Mouse (Mus musculus): ENCODE measurements at regions not wholly inside any gene's neighbourhood (a gene's known extent, or its start where the extent isn't known, plus 50 kb on each side); places are given as distances from the start of the nearest gene placed in this dataset.

DNA sequence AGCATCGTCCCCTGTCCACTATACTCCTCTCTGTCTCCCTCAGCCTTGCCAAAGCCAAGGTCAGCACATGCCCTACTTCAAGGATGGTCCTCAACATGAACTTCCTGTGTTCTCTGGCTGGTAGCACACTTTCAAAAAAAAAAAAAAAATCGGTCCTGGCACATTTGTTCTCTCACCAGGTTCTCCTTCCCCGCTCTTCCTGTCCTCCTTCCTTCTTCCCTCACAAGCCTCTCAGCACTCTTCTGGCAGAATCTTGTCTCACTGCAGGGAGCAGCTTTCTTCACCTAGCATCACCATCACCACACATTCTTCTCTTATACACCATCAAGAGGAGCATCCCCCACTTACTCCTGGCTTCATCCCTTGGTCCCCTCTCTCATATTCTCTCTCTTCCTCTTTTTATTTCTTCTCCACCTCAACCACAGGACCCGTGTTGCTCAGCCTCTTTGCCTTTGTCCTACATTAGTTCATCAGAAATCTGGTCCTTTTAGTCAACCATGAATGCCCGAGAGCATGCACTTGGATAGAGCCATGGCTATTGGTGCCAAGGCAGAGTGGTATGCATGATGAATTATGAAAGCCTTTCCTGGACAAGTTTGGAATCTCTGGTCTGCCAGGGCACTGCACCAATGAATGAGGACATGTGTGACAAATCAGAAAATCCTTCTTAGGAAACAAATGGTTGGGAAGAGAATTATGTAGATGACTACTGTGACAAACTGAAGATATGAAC is 230.8 kb downstream of the Btg1 start:
- Histone ChIP-seq H3K9ac (no peak overlapping the region), H3K9me3 (replicated peaks) (no peaks in the 10 kb centered on the region), H3K4me1 (peaks cover 9% of the 10 kb centered on the region), H3K27me3 (no peaks in the 10 kb centered on the region), H3K4me2 (no peak overlapping the region; the same call in 1 of the 2 replicates), H3K27ac (no peak overlapping the region), H3K4me3 (no peak overlapping the region), H3K36me3 (ENCODE audit: poor library complexity, severe bottlenecking) (no peaks in the 10 kb centered on the region)
- no peak for ATAC-seq
- 76% methylated on average over 5 of the region's 5 CpGs for WGBS

DNA sequence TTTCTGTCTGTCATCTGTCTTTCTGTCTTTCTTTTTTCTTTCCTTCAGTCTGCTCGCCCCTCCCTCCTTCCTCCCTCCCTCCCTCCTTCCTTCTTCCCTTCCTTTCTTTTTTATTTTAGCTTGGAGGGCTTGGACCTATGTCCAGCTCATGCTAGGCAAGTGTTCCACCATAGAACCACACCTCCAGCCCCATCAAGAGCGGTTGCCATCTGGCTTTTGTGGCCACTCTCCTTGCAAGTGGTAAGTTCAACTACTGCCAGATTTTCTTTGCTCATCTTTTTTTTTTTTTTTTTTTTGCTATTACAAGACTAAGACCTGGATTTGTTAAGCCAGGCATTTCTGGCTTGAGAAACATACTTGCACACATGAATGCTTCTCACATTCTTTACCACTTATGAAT is 231.7 kb downstream of the Btg1 start:
- H3K4me2 ChIP-seq: no peak overlapping the region
- H3K9ac ChIP-seq: no peak overlapping the region
- no peaks in the 10 kb centered on the region for H3K9me3 ChIP-seq (replicated peaks)
- ATAC-seq: no peak
- H3K36me3 ChIP-seq (ENCODE audit: poor library complexity, severe bottlenecking): no peaks in the 10 kb centered on the region
- no peaks in the 10 kb centered on the region for H3K27me3 ChIP-seq
- H3K4me3 ChIP-seq: no peak overlapping the region
- no peak overlapping the region for H3K27ac ChIP-seq
- peaks cover 9% of the 10 kb centered on the region for H3K4me1 ChIP-seq
- WGBS: 98% methylated on average over 2 of the region's 2 CpGs

DNA sequence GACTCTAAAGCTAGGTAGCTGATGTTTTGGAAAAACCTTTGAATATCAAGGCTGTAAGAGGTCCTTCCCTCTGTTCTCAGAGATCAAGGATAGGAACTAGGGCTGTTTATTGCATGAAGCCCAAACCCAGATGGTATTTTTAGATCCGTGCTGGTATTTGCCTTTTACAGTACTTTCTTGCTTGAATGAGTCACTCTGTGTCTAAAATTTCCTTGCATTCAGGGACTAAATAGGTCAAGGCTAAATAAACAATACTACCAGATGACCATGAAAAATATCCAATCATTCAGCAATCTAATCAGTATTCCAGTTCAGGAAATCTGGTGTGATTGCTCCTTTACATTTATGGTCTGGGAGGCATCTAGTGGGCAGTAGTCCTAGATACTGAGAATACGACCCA is 243.6 kb downstream of the Btg1 start:
- no peaks in the 10 kb centered on the region for H3K4me1 ChIP-seq
- H3K4me3 ChIP-seq: no peak overlapping the region
- WGBS: 97% methylated on average over 2 of the region's 2 CpGs
- H3K9me3 ChIP-seq (replicated peaks): no peaks in the 10 kb centered on the region
- H3K9ac ChIP-seq: no peak overlapping the region
- H3K27me3 ChIP-seq: no peaks in the 10 kb centered on the region
- H3K4me2 ChIP-seq: no peak overlapping the region
- no peak for ATAC-seq
- no peaks in the 10 kb centered on the region for H3K36me3 ChIP-seq (ENCODE audit: poor library complexity, severe bottlenecking)
- H3K27ac ChIP-seq: no peak overlapping the region

DNA sequence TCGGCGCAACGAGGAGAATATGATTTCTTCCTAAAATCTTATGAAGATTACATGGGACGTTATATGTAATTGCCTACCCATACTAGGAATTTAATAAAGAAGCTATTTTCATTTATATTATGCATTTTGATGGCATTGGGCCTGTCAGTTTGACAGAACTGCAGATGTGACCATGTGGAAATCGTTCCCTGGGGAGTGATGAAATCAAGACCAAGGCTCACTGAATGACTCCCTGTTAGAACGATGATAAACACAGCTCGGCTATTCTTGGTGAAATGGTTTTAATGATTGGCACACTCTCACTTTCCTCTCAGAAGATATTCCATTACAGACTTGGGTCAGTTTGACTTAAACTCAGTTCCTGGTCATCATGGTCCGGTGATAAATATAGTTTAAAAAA is 246.4 kb downstream of the Btg1 start:
- H3K36me3 ChIP-seq (ENCODE audit: poor library complexity, severe bottlenecking): no peaks in the 10 kb centered on the region
- ATAC-seq: no peak

DNA sequence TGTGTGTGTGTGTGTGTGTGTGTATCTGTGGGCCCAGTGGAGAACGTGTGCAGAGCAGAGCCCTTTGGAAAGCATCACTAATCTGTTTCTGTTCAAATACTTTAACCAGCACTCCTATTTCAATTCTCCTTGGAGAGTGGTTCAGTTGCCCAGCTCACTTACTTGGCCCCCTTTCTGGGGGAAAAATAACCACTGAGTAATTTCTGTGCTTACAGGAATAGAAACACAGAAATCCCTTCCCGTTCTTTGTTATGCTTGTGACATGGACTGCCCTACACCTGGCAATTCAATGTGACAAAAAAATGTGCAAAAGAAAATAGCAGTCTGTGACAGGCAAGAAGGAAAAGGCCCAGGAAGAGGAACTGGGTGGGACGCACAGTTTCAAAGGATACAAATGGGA is 249.7 kb downstream of the Btg1 start:
- H3K27ac ChIP-seq: no peak overlapping the region
- H3K27me3 ChIP-seq: no peaks in the 10 kb centered on the region
- H3K4me2 ChIP-seq: no peak overlapping the region
- no peak overlapping the region for H3K4me3 ChIP-seq
- ATAC-seq: no peak
- WGBS: 85% methylated on average over 3 of the region's 3 CpGs
- H3K9ac ChIP-seq: no peak overlapping the region
- no peaks in the 10 kb centered on the region for H3K4me1 ChIP-seq
- no peaks in the 10 kb centered on the region for H3K9me3 ChIP-seq (replicated peaks)
- no peaks in the 10 kb centered on the region for H3K36me3 ChIP-seq (ENCODE audit: poor library complexity, severe bottlenecking)

More for the DNA sequence above, 246.4 kb downstream of the Btg1 start:
- H3K9me3 ChIP-seq (replicated peaks): no peaks in the 10 kb centered on the region
- H3K4me1 ChIP-seq: no peaks in the 10 kb centered on the region
- H3K4me3 ChIP-seq: no peak overlapping the region
- no peak overlapping the region for H3K4me2 ChIP-seq
- no peak overlapping the region for H3K9ac ChIP-seq
- H3K27me3 ChIP-seq: no peaks in the 10 kb centered on the region
- H3K27ac ChIP-seq: no peak overlapping the region
- whole genome bisulfite sequencing: 88% methylated on average over 8 of the region's 8 CpGs

DNA sequence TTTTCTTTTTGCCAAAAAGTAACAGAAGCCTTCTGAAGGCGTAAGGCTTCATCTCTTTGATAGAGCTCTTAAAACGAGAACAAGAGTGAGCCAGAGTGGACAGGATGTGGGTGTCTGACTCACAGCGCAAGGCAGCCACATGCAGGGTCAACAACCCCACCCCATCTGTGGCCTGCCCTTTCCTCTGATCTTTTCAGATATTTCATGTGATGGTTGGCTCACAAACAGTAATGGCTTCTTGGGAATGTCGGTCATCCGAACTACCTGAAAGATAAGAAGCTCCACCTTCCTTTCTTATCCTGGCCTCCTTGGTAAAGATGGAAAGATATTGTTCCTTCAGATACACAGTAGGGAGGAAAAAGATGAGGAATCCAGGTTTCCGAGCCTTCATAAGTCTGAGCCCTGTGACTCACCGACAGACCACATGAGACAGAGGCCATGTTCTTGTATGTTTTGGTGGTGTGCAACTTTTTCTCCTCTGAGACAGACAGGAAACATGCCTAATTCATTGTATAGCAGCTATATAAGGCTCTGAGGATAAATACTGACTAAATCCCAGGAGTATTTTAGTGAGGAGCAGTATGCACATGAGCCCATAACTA is 254.9 kb downstream of the Btg1 start:
- no peak overlapping the region for H3K4me2 ChIP-seq
- 88% methylated on average over 7 of the region's 7 CpGs for WGBS
- H3K9ac ChIP-seq: no peak overlapping the region
- no peaks in the 10 kb centered on the region for H3K36me3 ChIP-seq (ENCODE audit: poor library complexity, severe bottlenecking)
- H3K4me3 ChIP-seq: no peak overlapping the region
- H3K4me1 ChIP-seq: no peaks in the 10 kb centered on the region
- no peak for ATAC-seq
- no peaks in the 10 kb centered on the region for H3K27me3 ChIP-seq
- no peaks in the 10 kb centered on the region for H3K9me3 ChIP-seq (replicated peaks)
- H3K27ac ChIP-seq: no peak overlapping the region

DNA sequence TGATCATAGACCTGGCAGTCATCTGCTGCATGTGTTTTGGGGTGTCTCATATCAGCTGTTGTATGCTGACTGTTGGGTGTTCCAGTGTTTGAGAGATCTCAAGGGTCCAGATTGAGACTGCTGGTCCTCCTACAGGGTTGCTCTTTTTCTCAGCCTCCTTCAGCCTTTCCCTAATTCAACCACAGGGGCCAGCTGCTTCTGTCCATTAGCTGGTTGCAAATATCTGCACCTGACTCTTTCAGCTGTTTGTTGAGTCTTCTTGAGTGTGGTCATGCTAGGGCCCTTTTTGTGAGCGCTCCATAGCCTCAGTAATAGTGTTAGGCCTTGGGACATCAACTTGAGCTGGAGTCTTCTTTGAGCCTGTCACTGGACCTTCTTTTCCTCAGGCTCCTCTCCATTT is 257.8 kb downstream of the Btg1 start:
- no peaks in the 10 kb centered on the region for H3K36me3 ChIP-seq (ENCODE audit: poor library complexity, severe bottlenecking)
- ATAC-seq: no peak
- no peaks in the 10 kb centered on the region for H3K9me3 ChIP-seq (replicated peaks)
- H3K9ac ChIP-seq: no peak overlapping the region
- no peak overlapping the region for H3K4me2 ChIP-seq
- H3K4me1 ChIP-seq: no peaks in the 10 kb centered on the region
- no peak overlapping the region for H3K27ac ChIP-seq
- H3K27me3 ChIP-seq: no peaks in the 10 kb centered on the region
- no peak overlapping the region for H3K4me3 ChIP-seq
- WGBS: 96% methylated on average over 1 of the region's 1 CpGs

DNA sequence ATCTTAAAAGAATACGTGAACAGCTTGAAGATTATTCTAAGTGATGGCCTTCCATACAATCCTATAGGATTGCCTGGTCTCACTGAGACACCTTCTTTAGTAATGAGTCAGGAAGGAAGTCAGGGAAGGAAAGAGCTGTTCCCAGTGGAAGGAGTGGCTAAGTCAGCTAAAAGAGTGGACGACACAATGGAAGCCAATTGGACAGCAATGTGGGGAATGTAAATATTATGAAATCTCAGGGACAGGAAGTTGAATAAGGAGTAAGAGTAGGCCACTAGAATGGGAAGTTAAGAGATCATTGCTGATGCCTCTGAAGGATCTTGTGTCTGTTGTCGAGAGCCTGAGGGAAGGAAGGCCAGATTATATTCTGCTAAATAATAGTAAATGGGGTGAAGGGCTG is 258.9 kb downstream of the Btg1 start:
- Histone ChIP-seq H3K36me3 (ENCODE audit: poor library complexity, severe bottlenecking) (no peaks in the 10 kb centered on the region), H3K4me3 (no peak overlapping the region), H3K4me2 (no peak overlapping the region), H3K4me1 (peaks cover 3% of the 10 kb centered on the region; the same call in 1 of the 2 replicates), H3K9me3 (replicated peaks) (no peaks in the 10 kb centered on the region), H3K27me3 (no peaks in the 10 kb centered on the region), H3K9ac (no peak overlapping the region), H3K27ac (no peak overlapping the region)
- ATAC-seq: no peak
- WGBS: 79% methylated on average over 3 of the region's 3 CpGs

DNA sequence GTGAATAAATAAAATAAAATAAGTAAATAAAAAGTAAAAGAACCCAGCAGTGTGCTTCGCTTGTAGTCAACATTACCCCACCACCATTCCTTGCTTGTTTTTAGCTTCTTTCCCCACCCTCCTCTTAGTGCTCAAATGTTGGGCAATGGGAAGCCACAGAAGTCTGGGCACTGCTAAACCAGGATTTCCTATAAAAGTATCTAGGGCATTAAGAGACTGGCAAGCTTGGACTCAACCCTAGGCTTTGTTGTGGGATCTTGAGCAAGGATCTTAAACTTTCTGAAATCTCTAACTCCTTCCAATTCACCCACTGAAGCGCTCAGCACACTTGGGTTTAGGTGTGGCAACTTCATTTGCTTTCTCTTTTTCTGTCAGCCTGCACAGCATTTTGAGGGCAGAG is 262.6 kb downstream of the Btg1 start:
- 92% methylated on average over 2 of the region's 2 CpGs for WGBS
- no peak overlapping the region for H3K4me3 ChIP-seq
- no peak overlapping the region for H3K9ac ChIP-seq

DNA sequence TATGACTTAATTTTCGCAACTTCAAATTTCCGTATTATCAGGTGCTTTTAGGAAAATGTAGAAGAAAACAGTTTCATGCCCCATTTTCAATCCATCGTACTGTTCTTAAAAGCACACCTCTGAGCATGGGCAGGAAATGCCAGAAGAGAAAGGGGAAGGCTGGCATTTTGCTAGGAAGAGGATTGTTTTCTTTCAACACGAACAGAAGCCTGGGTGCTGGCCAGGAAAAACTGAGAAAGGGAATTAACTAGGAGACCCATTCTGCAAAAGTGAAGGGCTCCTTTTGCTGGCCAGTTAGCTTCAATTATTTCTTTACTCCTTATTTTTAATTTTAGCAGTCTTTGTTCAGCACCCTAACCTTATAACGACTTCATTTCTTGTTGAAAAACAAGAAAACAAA is 264.0 kb downstream of the Btg1 start:
- no peak for ATAC-seq
- Histone ChIP-seq H3K27me3 (no peaks in the 10 kb centered on the region), H3K4me2 (no peak overlapping the region), H3K36me3 (ENCODE audit: poor library complexity, severe bottlenecking) (no peaks in the 10 kb centered on the region), H3K27ac (no peak overlapping the region), H3K4me3 (no peak overlapping the region), H3K9ac (no peak overlapping the region), H3K9me3 (replicated peaks) (no peaks in the 10 kb centered on the region; the same call in 1 of the 2 replicates), H3K4me1 (peaks cover 15% of the 10 kb centered on the region)
- WGBS: 54% methylated on average over 5 of the region's 5 CpGs

More for the DNA sequence above, 262.6 kb downstream of the Btg1 start:
- Histone ChIP-seq H3K9me3 (replicated peaks) (no peaks in the 10 kb centered on the region), H3K4me2 (no peak overlapping the region), H3K36me3 (ENCODE audit: poor library complexity, severe bottlenecking) (no peaks in the 10 kb centered on the region), H3K27me3 (no peaks in the 10 kb centered on the region), H3K4me1 (peaks cover 15% of the 10 kb centered on the region), H3K27ac (no peak overlapping the region)
- ATAC-seq: no peak

DNA sequence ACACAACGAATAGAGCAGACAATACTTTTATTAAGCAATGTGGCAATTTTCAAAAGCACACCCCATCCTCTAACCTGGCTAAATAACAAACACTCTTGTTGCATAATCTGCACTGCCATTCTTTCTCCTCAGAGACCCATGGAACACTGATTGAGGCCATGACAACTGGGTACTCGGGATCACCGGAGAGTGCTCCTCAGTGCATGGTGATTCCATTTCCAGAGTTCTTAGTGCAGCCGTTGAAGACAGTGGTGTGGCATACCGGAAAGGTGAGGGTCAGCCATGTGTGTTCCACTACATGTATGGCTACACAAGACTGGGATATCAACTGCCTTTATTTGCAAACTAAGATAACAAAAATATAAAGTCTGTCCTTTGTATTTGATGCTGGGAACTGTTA is 264.4 kb downstream of the Btg1 start:
- ATAC-seq: peak; percentile 52
- H3K27ac ChIP-seq: 0 out of 2 replicates have a peak overlapping the region, but pooled peaks have one; percentile 14
- H3K9me3 ChIP-seq (replicated peaks): no peaks in the 10 kb centered on the region; the same call in 1 of the 2 replicates
- no peak overlapping the region for H3K9ac ChIP-seq
- WGBS: 58% methylated on average over 5 of the region's 5 CpGs
- no peak overlapping the region for H3K4me3 ChIP-seq
- no peaks in the 10 kb centered on the region for H3K36me3 ChIP-seq (ENCODE audit: poor library complexity, severe bottlenecking)
- peaks cover 15% of the 10 kb centered on the region for H3K4me1 ChIP-seq
- H3K4me2 ChIP-seq: no peak overlapping the region
- no peaks in the 10 kb centered on the region for H3K27me3 ChIP-seq

DNA sequence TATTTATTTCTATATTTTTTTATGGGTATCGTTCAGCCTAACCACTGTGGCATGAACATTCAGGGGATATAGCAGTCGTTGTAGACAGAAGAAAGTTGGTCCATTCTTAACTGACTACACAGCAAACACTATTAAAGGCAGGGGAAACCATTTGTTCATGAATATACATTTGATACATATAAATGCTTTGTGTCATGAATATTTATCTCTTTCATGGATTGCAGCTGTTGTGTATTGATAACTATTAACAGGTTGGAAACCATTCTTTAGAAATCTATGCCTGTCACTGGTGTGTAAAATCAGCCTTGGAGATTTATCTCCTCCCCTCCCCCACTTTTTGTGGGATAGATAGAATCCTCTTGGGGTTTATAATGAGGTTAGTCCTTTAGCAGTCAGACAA is 264.9 kb downstream of the Btg1 start:
- H3K27me3 ChIP-seq: no peaks in the 10 kb centered on the region
- no peak overlapping the region for H3K9ac ChIP-seq
- WGBS: 59% methylated on average over 2 of the region's 2 CpGs
- H3K4me3 ChIP-seq: no peak overlapping the region
- no peaks in the 10 kb centered on the region for H3K36me3 ChIP-seq (ENCODE audit: poor library complexity, severe bottlenecking)
- H3K4me2 ChIP-seq: no peak overlapping the region
- H3K9me3 ChIP-seq (replicated peaks): no peaks in the 10 kb centered on the region; the same call in 1 of the 2 replicates
- H3K4me1 ChIP-seq: peaks cover 15% of the 10 kb centered on the region
- ATAC-seq: peak; percentile 67
- 0 out of 2 replicates have a peak overlapping the region, but pooled peaks have one; percentile 14 for H3K27ac ChIP-seq

DNA sequence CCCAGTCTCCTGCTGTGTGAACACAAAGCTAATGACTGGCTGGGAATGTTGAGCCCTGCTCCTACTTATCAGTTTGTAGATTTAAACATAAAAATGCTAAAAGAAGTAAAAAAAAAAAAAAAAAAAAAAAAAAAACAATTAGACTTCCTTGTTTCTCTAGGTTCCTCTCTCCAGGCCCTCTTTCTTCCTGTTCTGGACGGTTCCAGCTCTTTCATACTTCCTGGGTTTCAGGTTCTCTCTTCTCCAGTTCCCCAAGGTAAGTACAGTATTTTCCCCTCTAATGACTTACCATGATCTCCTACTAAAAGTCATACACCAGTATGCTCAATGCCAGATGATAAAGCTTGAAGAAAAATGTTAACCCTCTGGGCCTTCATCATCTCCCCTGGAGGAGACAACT is 284.3 kb downstream of the Btg1 start:
- H3K9me3 ChIP-seq (replicated peaks): no peaks in the 10 kb centered on the region
- no peak overlapping the region for H3K27ac ChIP-seq
- H3K36me3 ChIP-seq (ENCODE audit: poor library complexity, severe bottlenecking): no peaks in the 10 kb centered on the region
- H3K4me3 ChIP-seq: no peak overlapping the region
- H3K4me1 ChIP-seq: no peaks in the 10 kb centered on the region
- no peaks in the 10 kb centered on the region for H3K27me3 ChIP-seq
- no peak for ATAC-seq
- no peak overlapping the region for H3K4me2 ChIP-seq
- H3K9ac ChIP-seq: no peak overlapping the region
- WGBS: 84% methylated on average over 1 of the region's 1 CpGs

All from forebrain, embryonic 13.5 days (tissue).